Mouse (Mus musculus): ENCODE results near the gene Apeh.
A peak's percentile ranks its signal among the peaks of the same experiment; 100 is the strongest.

The Apeh gene

DNA sequence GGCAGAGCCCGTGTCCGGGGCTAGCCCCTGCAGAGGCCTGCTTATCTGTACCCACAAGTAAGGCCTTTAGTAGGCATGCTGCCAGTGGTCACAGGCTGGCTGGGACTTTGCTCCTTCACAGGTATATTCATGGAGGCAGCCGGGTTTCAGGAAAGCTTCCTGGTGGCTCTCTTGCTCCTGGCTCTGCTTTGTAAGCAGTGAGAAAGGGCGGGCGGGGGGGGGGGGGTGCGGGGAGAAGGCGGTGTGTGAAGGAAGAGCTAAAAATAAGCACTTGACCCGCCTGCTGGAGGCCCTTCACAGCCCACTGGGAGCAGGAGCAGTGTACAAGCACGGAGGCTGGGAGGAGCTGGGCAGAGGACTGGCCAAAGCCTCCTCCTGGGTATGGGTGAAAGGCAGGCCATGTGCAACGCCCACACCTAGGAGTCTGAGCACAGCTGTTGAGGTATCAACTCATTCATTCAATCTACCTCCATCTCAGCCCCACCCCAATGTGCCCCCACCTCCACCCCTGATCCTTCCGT lies 25.5 kb upstream of the Apeh start:
- peak in 1 of 2 experiments; percentile 47 for DNase-seq (ENCODE audit: low spot score in 2 of 2)

DNA sequence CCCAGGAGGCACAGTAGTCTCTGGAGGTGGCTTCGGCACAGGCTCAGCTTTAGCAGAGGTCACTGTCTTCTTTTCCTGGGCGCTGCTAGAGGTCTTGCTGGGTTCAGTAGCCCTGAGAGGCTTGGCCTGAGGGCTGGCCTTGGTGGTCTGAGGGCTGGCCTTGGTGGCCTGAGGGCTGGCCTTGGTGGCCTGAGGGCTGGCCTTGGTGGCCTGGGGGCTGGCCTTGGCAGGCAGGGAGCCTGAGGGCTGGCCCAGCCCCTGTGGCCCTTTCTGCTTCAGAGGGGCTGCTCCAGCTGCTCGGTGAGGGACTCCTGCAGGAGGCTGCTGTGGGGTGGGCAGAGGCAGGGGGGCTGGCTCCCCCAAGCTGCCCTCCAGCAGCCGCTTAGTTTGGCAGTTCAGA lies 22.7 kb upstream of the Apeh start:
- no peak for DNase-seq (ENCODE audit: low spot score in 2 of 2)

DNA sequence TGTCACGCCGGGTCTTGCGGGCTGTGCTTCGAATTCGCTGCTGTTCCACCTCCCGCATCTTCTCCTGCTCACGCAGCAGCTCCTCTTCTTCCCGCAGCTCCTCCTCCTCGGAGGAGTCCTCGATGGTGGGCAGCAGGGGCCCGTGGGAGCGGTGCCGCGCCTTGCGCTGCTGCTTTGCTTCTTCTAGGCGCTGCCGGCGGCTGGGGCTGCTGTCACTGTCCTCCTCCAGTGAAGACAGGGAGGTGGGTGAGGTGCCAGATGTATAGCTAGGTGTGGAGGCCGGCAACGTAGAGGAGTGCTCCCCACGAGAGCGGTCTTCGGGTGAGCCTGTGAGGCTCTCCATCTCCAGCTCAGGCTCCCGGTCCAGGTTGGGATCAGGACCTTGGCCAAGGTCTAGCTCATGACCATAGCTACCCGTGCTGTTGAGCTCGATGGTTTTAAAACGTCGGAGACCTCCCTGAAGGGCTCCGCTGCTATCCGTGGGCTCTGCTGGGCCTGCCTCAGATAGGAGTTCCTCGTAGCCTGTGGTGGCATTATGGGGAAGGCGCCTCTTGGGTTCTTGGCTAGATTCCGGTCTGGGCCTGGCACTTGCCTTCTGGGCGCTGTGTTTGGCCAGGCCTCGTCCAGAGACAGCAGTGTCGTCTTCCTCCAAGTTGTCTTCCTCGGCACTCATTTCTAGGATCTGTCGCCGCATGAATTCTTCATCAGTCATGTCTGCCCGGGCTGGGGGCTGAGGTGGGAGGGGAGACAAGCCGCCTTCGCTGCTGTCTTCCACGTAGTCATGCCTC lies 21.1 kb upstream of the Apeh start:
- DNase-seq (ENCODE audit: low spot score in 2 of 2) = no peak

DNA sequence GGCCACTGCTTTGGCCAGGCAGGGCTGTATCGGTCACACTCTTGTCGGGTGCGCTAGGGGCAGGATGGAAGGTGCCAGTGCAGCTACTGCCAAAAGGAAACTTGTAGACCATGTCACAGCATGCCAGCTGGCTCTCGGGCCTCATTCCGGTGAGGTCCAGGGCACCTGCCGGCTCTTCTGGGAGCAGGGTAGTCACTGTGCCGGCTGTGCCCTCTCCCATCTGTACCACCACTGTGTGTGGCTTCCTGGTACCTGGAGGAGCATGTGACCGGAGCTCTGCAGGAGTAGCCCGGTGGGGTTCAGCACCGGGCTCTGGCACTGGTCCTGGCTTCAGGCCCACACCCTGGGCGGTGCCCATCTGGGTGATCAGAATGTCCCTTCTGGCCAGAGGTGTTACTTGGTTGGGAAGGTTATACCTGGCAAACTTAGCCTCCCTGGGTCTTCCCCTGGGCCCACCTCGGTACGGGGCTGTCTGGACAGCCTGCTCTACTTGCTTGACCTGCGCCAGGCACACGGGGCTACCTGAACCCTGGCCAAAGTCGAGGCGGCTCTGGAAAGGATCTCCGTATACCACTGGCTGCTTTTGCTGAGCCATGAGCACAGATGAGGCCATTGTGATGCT lies 18.4 kb upstream of the Apeh start:
- peak; percentile 37 to 47 for DNase-seq (ENCODE audit: low spot score in 2 of 2)

DNA sequence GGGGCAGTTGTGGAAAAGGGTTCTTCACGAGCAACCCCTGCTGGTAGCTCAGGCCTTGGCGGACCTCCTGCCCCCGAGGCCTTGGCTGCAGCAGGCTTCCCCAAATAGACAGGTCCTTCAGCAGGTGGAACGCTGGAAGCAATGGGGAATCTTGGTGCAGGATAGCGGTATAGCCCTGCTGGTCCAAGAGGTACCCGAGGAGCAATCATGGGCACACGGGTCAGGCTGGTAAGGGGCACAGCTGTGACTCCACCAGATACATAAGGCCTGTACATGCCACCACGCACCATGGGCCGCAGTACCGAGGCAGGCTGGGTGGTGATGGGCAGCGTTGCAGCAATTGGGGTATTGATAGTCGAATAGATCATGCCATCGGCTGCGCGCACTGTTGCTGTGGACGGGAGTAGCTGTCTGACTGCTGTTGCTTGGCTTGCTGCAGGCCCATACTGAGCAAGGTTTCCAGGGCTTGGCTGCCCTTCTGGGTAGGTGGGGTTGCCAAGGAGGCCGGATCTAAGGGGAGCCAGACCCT lies 17.3 kb upstream of the Apeh start:
- no peak for DNase-seq (ENCODE audit: low spot score in 2 of 2)

DNA sequence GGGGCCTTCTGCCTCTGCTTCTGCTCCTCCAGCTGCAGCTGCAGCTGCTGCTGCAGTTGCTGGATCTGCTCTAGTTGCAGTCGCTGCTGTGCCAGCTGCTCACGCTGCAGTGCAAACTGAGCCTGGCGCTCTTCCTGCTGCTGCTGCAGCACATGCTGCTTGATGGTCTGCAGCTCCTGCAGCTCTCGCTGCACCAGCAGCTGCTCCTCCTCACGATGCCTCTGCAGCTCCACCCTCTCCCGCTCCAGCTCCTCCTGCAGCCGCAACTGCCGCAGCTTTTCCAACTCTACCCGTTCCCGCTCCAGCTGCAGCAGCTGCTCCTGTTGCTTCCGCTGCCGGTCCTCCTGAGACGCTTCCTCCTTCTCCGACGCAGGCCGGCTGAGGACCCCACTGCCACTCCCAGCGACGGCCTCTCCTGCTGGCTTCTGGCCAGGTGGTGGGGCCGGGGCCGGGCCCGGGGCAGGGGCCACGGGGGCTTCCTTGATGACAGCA lies 16.7 kb upstream of the Apeh start:
- no peak for DNase-seq (ENCODE audit: low spot score in 2 of 2)

DNA sequence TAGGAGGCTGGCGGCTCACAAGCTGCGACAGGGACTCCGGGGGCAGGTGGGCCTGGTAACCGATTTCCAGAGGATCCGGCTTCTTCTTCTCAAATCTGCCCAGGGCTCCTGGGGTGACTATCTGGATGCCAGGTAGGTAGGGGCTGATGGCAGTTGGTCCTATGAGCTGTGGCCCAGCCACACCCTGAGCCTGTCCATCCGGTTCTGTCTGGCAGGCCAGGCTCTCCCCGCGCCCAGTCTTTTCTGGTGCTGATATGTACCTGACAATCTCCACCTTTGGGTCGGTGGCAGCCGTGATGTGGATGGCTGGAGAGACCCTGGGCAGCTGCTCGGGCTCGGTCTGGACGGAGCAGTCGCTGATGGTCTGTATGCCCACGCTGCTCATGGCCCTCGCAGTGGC lies 15.8 kb upstream of the Apeh start:
- DNase-seq (ENCODE audit: low spot score in 2 of 2) = no peak

DNA sequence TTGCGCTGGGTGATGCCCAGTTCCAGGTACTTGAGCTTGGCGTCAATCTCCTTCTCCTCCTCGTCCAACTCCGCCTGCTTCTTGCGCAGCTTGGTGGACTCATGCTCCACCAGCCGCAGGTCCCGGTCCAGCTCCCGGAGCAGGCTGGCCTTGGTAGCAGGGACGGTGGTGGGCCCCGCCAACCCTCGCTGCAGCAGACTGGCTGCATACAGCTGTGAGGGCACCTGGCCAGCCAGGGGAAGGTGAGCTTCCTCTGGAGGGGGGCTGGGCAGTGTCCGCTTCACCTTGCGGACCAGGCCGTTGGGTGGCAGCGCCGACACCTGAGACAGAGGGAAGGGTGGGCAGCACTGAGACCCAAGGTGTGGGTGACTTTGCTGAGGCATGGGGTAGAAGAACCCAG lies 13.5 kb upstream of the Apeh start:
- no peak for DNase-seq (ENCODE audit: low spot score in 2 of 2)

DNA sequence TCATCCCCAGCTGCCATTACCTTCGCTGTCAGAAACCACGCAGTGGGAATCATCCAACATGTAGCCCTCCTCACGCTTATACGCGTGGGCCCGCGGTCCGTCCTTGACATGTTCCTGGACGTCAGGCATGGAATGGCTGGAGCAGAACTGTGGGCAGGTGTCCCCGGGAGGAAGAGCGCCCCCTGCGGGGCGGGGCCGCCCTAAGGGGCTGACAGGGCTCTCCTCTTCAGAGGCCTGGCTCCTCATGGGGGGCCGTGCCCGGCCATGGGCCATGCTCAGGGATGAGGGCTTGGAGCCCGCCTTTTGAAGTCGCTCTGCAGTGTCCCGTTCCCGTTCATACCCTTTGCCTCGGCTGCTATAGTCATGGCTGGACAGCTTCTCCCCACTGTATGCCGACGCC lies 11.7 kb upstream of the Apeh start:
- DNase-seq (ENCODE audit: low spot score in 2 of 2) = no peak

DNA sequence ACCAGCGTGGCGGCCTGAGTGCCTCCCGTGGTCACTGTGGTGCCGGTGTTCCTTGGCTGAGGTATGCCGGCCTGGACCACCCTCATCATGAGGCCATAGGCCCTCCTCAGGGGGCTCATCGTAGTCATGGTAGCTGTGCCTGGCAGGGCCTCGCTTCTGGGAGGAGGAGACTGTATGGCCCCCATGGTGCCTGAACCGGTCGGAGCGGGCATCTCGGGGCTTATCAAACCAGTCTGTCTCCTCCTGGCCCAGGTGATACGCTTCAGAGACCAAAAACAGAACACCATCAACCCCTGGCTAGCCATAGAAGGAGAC lies 11.1 kb upstream of the Apeh start:
- no peak for DNase-seq (ENCODE audit: low spot score in 2 of 2)

DNA sequence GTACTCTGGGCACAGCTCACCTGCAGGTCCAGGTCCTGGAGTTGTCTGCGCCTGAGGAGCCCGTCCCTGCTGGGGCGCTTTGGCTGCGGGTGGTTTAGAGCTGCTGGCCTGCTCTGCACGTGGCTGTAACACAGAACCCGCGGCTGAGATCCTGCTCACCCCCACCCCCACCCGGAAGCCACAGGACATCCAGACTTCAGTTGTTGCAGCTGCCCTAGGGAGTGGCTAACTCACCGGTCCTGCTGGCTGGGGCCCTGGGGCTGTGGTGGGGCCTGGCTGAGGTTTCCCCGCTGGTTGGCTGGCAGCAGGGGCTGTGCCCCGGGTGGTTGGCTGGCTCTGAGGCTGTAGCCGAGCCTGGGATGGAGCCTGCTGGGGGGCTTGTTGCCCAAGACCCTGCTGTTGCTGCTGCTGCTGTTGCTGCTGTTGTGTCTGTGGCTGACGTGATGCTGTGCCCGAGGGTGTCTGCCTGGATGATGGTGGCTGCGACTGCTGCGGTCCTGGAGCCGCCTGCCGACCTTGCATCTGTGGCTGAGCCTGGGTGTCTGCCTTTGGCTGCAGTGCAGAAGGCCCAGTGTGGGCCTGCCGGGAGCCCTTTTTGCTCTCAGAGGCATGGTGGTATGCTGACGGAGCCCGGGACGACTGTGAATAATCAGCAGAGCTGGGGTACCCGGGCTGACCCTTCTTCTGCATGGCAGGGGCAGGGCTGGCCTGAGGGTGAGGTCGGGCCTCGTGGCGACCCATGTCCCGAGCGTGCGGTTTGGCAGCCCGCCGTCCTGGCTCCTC lies 10.6 kb upstream of the Apeh start:
- DNase-seq (ENCODE audit: low spot score in 2 of 2) = no peak

DNA sequence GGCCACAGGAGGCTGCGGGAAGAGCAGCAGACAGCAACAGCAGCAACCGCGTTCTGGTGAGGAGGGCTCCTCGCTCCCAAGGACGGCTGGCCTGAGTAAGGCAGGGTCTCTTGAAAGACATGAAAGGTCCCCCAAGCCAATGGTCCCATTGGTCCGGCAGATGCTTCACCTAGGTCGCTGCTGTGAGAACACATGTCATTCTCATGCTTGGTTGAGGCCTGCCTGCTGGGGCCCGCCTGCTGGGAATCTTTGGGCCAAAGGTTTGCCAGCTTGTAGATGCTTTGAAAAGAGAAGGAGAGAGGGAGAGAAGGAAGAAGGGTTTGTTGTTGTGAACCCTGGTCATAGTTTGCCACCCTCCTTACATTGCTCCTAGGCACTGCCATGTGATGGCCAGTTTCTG lies 5.2 kb upstream of the Apeh start:
- no peak for DNase-seq (ENCODE audit: low spot score in 2 of 2)

DNA sequence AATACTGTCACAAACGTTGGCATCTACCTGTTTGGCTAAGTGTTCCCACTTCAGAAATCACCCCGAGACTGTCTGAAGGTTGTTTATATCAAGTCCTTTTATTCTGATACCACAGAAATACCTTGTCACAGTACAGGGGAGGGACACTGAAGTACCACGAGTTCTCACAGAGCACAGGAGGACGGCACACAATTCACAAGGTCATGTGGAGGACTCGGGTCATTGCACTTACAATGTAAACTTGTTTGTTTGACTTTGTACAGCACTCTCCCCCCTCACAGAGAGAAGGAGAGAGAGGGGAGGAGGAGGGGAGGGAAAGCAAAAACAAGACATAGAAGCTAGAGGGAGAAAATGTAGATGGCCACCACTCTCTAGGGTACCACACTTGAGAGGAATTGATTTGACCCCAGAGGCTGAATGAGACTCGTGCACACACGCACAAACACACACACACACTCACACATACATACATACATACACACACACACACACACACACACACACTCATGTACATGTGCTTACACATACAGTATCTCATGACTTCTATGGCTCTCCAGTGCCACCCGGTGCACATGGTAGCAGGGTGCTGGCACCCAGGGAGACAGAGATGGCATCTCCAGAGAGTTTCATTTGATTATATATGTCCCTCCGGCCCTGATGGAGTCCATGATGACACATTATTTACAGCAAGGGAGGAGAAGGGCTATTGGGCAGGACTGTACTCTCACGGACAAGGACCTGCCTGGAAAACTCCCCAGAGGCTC lies 1.7 kb upstream of the Apeh start:
- DNase-seq (ENCODE audit: low spot score in 2 of 2) = no peak

DNA sequence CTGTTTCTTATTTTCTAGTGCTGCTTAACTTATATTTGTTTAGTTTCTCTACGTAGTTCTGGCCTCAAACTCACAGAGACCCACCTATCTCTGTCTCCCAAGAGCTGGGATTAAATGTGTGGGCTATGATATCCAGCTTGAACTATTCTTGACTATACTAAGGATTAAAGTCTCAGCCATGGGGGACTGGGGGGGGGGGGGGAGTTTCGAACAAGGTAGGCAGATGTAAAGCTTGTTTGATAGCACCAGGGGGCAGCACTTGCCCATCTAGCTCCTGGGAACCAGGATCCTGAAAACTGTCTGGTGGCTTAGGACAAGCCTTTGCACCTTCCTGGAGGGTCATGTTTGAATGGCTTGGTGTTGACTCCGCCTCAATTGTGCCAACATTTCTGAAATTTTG lies 1.1 kb upstream of the Apeh start:
- DNase-seq (ENCODE audit: low spot score in 2 of 2) = peak in 1 of 2 experiments; percentile 58

DNA sequence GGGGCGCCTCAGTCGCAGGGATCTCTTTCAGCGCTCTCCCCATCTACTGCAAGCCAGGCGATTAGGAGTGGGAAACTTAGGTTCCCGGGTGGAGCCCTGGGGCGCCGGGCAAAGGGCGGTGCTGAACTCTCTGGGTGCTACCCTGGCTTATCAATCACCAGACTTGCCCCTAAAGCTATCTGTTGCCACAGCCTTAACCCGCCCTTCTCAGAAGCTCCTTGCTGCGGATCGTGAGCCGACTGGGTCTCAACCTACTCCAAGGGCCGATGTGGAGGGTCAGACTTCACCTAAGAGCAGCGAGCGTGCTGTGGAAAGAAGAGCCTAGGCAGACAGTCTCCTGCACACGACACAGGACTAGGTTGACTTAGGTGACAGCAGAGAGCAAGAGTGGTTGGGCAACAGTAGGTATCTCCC lies 599 bp upstream of the Apeh start:
- DNase-seq (ENCODE audit: low spot score in 2 of 2) = no peak

DNA sequence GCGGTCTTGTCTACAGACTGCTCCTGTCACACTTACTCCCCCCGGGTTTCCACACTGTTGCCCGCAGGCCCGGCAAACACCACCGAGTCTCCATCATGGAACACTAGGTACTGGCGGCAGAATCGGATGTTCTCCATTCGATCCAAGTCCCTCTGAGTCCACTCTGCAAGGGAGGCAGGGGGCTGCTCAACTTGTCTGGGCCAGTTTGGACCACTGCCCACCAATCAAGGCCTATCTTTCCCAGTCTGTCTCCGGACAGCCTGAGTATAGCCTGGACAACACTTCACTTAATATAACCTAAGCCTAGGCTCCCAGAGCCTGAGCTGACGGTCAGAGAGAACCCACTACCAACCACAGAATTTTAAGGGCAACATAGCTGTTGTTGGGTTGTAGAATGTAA lies 820 bp downstream of the Apeh start:
- no peak for DNase-seq (ENCODE audit: low spot score in 2 of 2)

DNA sequence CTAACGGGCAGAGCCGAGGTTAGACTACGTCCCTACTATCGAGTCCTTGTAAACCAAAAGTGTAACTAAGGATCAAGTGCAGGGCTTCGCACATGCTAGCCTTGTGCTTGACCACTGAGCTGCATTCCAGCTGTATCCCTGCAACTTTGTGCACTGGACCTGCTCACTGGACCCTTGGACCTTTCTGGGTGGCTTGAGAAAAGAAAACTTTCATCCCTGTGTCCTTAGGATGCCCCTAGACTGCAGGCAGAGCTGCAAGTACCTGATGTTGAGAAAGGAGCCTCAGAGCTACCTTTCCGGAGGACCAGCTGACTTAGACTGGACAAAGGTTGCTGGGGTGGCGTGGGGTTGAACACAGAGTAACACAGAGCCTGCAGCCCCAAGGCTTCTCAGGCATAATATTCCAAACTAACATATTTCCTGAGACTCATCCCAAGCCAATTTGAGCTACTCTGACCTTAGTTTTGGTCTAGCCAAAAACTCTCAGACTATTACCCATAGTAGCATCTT lies 3.7 kb downstream of the Apeh start:
- DNase-seq (ENCODE audit: low spot score in 2 of 2) = no peak

DNA sequence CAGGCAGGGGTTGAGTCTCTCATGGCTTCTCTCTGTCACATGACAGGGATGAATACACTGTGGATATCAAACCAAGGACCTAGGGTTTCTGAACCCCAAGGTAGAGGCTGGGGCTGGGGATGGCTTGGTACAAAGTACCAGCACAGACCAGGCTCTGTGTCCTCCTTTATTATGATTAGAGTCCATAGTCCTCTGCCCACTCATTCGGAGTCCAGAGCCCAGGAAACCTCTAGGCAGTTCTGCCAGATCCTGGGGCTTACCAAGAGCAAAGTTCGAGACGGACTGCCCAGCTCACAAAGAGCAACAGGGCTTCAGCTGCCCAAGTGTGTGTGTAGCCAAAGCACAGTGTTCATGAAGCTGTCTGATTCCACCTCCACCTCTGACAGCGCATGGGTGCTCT lies 9.1 kb downstream of the Apeh start:
- no peak for DNase-seq (ENCODE audit: low spot score in 2 of 2)

DNA sequence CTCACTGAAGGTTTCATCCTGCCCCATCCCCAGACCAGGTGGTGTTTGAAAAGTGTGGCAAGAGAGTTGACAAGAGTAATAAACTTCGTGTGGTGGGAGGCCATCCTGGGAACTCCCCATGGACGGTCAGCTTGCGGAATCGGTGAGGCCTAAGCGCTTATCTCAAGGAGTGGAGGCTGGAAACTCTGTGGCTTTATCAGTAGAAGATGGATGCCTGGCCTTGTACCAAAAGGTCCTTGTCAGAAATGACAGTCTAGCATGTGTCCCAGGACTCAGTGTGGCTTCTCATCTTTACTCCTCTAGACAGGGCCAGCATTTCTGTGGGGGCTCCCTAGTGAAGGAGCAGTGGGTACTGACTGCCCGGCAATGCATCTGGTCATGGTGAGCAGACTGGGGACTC lies 10.8 kb downstream of the Apeh start:
- no peak for DNase-seq (ENCODE audit: low spot score in 2 of 2)

DNA sequence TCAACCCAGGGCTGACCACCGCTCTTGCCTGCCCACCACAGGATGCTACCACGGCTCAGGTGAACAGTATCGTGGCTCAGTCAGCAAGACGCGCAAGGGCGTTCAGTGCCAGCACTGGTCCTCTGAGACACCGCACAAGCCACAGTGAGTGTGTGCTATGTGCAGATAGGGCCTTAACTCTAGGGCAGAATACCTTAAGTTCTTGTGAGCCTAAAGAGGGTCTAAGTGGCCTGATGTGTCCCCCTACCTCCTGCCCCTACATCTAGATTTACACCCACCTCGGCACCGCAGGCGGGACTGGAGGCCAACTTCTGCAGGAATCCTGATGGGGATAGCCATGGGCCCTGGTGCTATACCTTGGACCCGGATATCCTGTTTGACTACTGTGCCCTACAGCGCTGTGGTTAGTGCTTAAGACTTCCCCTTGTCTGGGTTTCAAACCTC lies 11.4 kb downstream of the Apeh start, which contains the start of gene Rnf123:
TSS of gene Rnf123 (minus strand) at position 359 of the 444 bp plus-strand sequence.
- DNase-seq (ENCODE audit: low spot score in 2 of 2) = no peak

DNA sequence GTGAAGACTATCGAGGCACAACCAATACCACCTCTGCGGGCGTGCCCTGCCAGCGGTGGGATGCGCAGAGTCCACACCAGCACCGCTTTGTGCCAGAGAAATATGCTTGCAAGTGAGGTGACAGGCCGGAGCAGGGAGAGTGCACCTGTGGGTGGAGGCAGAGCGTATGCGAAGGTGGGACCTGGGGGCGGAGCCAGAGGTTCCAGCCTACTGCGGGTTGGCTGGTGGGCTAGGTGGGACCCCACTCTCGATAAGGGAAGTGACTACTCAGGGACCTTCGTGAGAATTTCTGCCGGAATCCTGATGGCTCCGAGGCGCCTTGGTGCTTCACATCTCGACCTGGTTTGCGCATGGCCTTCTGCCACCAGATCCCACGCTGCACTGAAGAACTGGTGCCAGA lies 11.9 kb downstream of the Apeh start:
- no peak for DNase-seq (ENCODE audit: low spot score in 2 of 2)
